Mouse (Mus musculus) testis, adult 2 months (tissue): ENCODE data around the gene H2-Q2.
"Not testable (repeated sequence)": the region's sequence is repeated elsewhere in the genome, so short reads cannot be mapped to it uniquely, and the experiment has no call there.

Experiments
- CTCF ChIP-seq: fragments of 200-500 bp; IDR thresholded peaks from 2 replicates; pipeline ENCODE4 v1.5.1; 2012; ENCODE audit warnings: low read depth, mild to moderate bottlenecking, inconsistent platforms, low read length, moderate library complexity; ENCODE audit not compliant: control insufficient read depth, insufficient read depth, insufficient replicate concordance
- POLR2A ChIP-seq: fragments of 200-500 bp; IDR thresholded peaks from 2 replicates; pipeline ENCODE4 v1.6.1; 2012; ENCODE audit warnings: low read depth, mild to moderate bottlenecking, inconsistent platforms, low read length, moderate library complexity; ENCODE audit not compliant: control insufficient read depth

DNA sequence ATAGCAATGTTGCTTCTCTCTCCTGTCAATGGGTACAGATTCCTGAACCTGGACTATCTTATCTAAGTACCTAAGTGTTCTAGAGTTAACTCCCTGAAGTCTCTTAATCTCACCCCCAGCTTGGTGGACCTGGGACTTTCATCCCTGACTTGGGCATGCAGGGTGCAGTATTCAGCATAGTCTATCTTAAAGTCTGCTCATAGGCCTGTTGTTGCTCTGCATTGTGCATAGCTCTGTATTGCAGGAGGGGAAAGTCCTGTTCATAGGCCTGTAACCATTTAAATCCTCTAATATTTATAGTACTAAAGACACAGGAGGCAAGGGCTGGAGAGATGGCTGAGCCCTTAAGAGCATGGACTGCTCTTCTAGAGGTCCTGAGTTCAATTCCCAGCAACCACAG lies 5.6 kb downstream of the H2-Q2 start:
- TF ChIP-seq CTCF, POLR2A: not testable (repeated sequence)
